Comparison of ENCODE assay signal across 18 mouse cellular contexts in genomic region chr5:52528545-52528944, GRCm38 (mm10). TPM values are rescaled to one million over a fixed set of nuclear protein-coding genes. Genes with fewer than 3 reads are reported as not detected.
A peak's percentile ranks its signal among the peaks of the same experiment; 100 is the strongest.
DNase-seq lines count a peak whose midpoint lies in the region; ATAC-seq and TF ChIP-seq lines count a peak whose summit lies in the region.
"Had no signal": no experiment of that assay in that cellular context is flagged by ENCODE, and none has a peak within 500 bp of the region (broad histone marks: within the 10 kb centered on the region; RNA-seq: fewer than 3 reads in every experiment).

No protein-coding gene starts in this region.

- no peak overlapping the region for H3K9ac ChIP-seq in midbrain, postnatal 0 days (replicated peaks; ENCODE audit: low read length, poor library complexity, severe bottlenecking)
- H3K9ac ChIP-seq in midbrain, embryonic 15.5 days: no peak overlapping the region
- no peak overlapping the region for H3K9ac ChIP-seq in heart, embryonic 11.5 days (ENCODE audit: low read depth, low read length)
- H3K9ac ChIP-seq: embryonic facial prominence, embryonic 13.5 days; forebrain, embryonic 13.5 days; neural tube, embryonic 15.5 days had no signal

- H3K27me3 ChIP-seq in midbrain, postnatal 0 days (ENCODE audit: insufficient read depth, low read length): no peaks in the 10 kb centered on the region
- H3K27me3 ChIP-seq in midbrain, embryonic 15.5 days (replicated peaks): no peaks in the 10 kb centered on the region
- no peaks in the 10 kb centered on the region for H3K27me3 ChIP-seq in heart, embryonic 11.5 days (ENCODE audit: control insufficient read depth, insufficient read depth, low read length)
- H3K27me3 ChIP-seq: embryonic facial prominence, embryonic 13.5 days; forebrain, embryonic 13.5 days; neural tube, embryonic 15.5 days had no signal

- H3K4me1 ChIP-seq in midbrain, postnatal 0 days (ENCODE audit: insufficient read depth, low read length): no peaks in the 10 kb centered on the region
- H3K4me1 ChIP-seq in midbrain, embryonic 15.5 days: no peaks in the 10 kb centered on the region
- peaks cover 5% of the 10 kb centered on the region; the same call in 1 of the 2 replicates for H3K4me1 ChIP-seq in heart, embryonic 11.5 days (ENCODE audit: control insufficient read depth, insufficient read depth, low read length)
- H3K4me1 ChIP-seq: embryonic facial prominence, embryonic 13.5 days; forebrain, embryonic 13.5 days; neural tube, embryonic 15.5 days had no signal

- no peak overlapping the region for H3K4me2 ChIP-seq in midbrain, postnatal 0 days (ENCODE audit: low read depth, low read length, poor library complexity, severe bottlenecking)
- no peak overlapping the region for H3K4me2 ChIP-seq in midbrain, embryonic 15.5 days
- H3K4me2 ChIP-seq in heart, embryonic 11.5 days: no peak overlapping the region
- H3K4me2 ChIP-seq: embryonic facial prominence, embryonic 13.5 days; forebrain, embryonic 13.5 days; neural tube, embryonic 15.5 days had no signal

- no peak for TF ChIP-seq CTCF in midbrain, postnatal 0 days (IDR thresholded peaks at IDR 0.05)

- no peak for DNase-seq in frontal cortex, postnatal 14 days (ENCODE audit: low spot score in 2 of 2)
- peak; percentile 35 for DNase-seq in midbrain, postnatal 0 days (ENCODE audit: low spot score)
- peak; percentile 57 for DNase-seq in layer of hippocampus, adult 9-11 months
- no peak for DNase-seq in heart, adult 18-20 months
- no peak for DNase-seq in testis, postnatal 10 days (ENCODE audit: low spot score)
- DNase-seq: adrenal gland, adult 8-10 months; heart, postnatal 10 days; lung, postnatal 36 days had no signal

- no peak overlapping the region for H3K27ac ChIP-seq in midbrain, postnatal 0 days (ENCODE audit: low read depth, low read length)
- H3K27ac ChIP-seq in midbrain, embryonic 15.5 days: no peak overlapping the region
- H3K27ac ChIP-seq in heart, embryonic 11.5 days (ENCODE audit: low read depth, low read length): no peak overlapping the region
- H3K27ac ChIP-seq: embryonic facial prominence, embryonic 13.5 days; forebrain, embryonic 13.5 days; kidney, postnatal 0 days; left cerebral cortex, adult 2 months; neural tube, embryonic 15.5 days had no signal

- no peak overlapping the region for H3K4me3 ChIP-seq in midbrain, postnatal 0 days (ENCODE audit: low read depth, low read length)
- H3K4me3 ChIP-seq in midbrain, embryonic 15.5 days: no peak overlapping the region
- no peak overlapping the region for H3K4me3 ChIP-seq in heart, embryonic 11.5 days (ENCODE audit: low read depth, low read length)
- H3K4me3 ChIP-seq: embryonic facial prominence, embryonic 13.5 days; forebrain, embryonic 13.5 days; left cerebral cortex, adult 2 months; neural tube, embryonic 15.5 days had no signal

- H3K36me3 ChIP-seq in midbrain, postnatal 0 days (ENCODE audit: insufficient read depth, low read length): no peaks in the 10 kb centered on the region
- H3K36me3 ChIP-seq in midbrain, embryonic 15.5 days (replicated peaks): no peaks in the 10 kb centered on the region
- H3K36me3 ChIP-seq in heart, embryonic 11.5 days (ENCODE audit: control insufficient read depth, insufficient read depth, low read length): no peaks in the 10 kb centered on the region
- H3K36me3 ChIP-seq: embryonic facial prominence, embryonic 13.5 days; neural tube, embryonic 15.5 days had no signal

- no peaks in the 10 kb centered on the region for H3K9me3 ChIP-seq in midbrain, postnatal 0 days (ENCODE audit: low read length)
- H3K9me3 ChIP-seq in midbrain, embryonic 15.5 days: no peaks in the 10 kb centered on the region
- no peaks in the 10 kb centered on the region for H3K9me3 ChIP-seq in heart, embryonic 11.5 days (replicated peaks; ENCODE audit: control insufficient read depth, low read length)
- H3K9me3 ChIP-seq: embryonic facial prominence, embryonic 13.5 days; forebrain, embryonic 13.5 days; neural tube, embryonic 15.5 days had no signal

- WGBS in midbrain, postnatal 0 days: 78% methylated on average over 7 of the region's 7 CpGs
- 66% methylated on average over 7 of the region's 7 CpGs for WGBS in midbrain, embryonic 15.5 days
- 42% methylated on average over 7 of the region's 7 CpGs for WGBS in heart, embryonic 11.5 days (ENCODE audit: insufficient replicate concordance)

- peak; percentile 85 for ATAC-seq in frontal cortex, adult (ENCODE audit: low TSS enrichment)
- ATAC-seq in midbrain, postnatal 0 days (ENCODE audit: low FRiP score): no peak
- ATAC-seq in midbrain, embryonic 15.5 days (replicated peaks): no peak
- no peak for ATAC-seq in heart, embryonic 11.5 days (replicated peaks; ENCODE audit: insufficient number of reproducible peaks, low FRiP score, low TSS enrichment)
- ATAC-seq: forebrain, embryonic 13.5 days; inflammation-experienced regulatory T-cells, adult 6 months had no signal

RNA-seq across cellular contexts. Expression of gene Lgi2, which starts 37.7 kb away (rescaled TPM):
- total RNA-seq in midbrain, postnatal 0 days (2014; rRNA removed): 24.0 and 25.2 TPM in 2 replicates
- polyA plus RNA-seq in midbrain, postnatal 0 days (2015; fragmentation: Nextera tagmentation; extraction: Ambion mirVana): 8.5 and 9.8 TPM in 2 replicates
- polyA plus RNA-seq in midbrain, embryonic 15.5 days (2015; fragmentation: Nextera tagmentation; extraction: Ambion mirVana): 5.0 and 5.1 TPM in 2 replicates
- under 1 TPM; 0.54 to 0.57 TPM for total RNA-seq in heart, adult 18-20 months (2021)
- 3.0 and 3.5 TPM in 2 replicates for polyA plus RNA-seq in heart, embryonic 11.5 days (2014; fragmentation: Nextera tagmentation; extraction: Ambion mirVana)
- polyA plus RNA-seq: inflammation-experienced regulatory T-cells, adult 6 months had no signal

RNA-seq across cellular contexts. Expression of gene Ccdc149, which starts 57.2 kb away (rescaled TPM):
- total RNA-seq in midbrain, postnatal 0 days (2014; rRNA removed): 19.9 and 21.2 TPM in 2 replicates
- 13.8 and 14.1 TPM in 2 replicates for polyA plus RNA-seq in midbrain, postnatal 0 days (2015; fragmentation: Nextera tagmentation; extraction: Ambion mirVana)
- 14.0 and 14.9 TPM in 2 replicates for polyA plus RNA-seq in midbrain, embryonic 15.5 days (2015; fragmentation: Nextera tagmentation; extraction: Ambion mirVana)
- total RNA-seq in heart, adult 18-20 months (2021): 1 to 10 TPM; 7.6 TPM
- 1.8 and 1.9 TPM in 2 replicates for polyA plus RNA-seq in heart, embryonic 11.5 days (2014; fragmentation: Nextera tagmentation; extraction: Ambion mirVana)
- total RNA-seq: monocyte, adult 5-6 weeks had no signal
- polyA plus RNA-seq: inflammation-experienced regulatory T-cells, adult 6 months had no signal

Comparison
In these comparisons a context has a peak if more than half of its experiments do, and no peak if none do; other contexts are left out.
1. DNase-seq: peak in midbrain, postnatal 0 days (single experiment) and layer of hippocampus, adult 9-11 months (single experiment); none in frontal cortex, postnatal 14 days (0 of 2), heart, adult 18-20 months (0 of 2) and testis, postnatal 10 days (single experiment).